ENCODE assay signal across 13 mouse cellular contexts in genomic region chr7:29461557-29461956, GRCm38 (mm10). TPM values are rescaled to one million over a fixed set of nuclear protein-coding genes. Genes with fewer than 3 reads are reported as not detected.
A peak's percentile ranks its signal among the peaks of the same experiment; 100 is the strongest.
DNase-seq lines count a peak whose midpoint lies in the region; ATAC-seq and TF ChIP-seq lines count a peak whose summit lies in the region.
"Had no signal": no experiment of that assay in that cellular context is flagged by ENCODE, and none has a peak within 500 bp of the region (broad histone marks: within the 10 kb centered on the region; RNA-seq: fewer than 3 reads in every experiment).

No protein-coding gene starts in this region.

- 59% methylated on average over 10 of the region's 10 CpGs for WGBS in kidney, adult 2 months
- WGBS in embryonic facial prominence, embryonic 15.5 days = 60% methylated on average over 10 of the region's 10 CpGs
- 24% methylated on average over 10 of the region's 10 CpGs for WGBS in heart, postnatal 0 days

- H3K27ac ChIP-seq in kidney, adult 2 months (ENCODE audit: insufficient read depth, low read depth, low read length) = 0 out of 2 replicates have a peak overlapping the region, but pooled peaks have one; percentile 19
- H3K27ac ChIP-seq in embryonic facial prominence, embryonic 15.5 days (replicated peaks) = peak overlapping the region; percentile 45; the same call in 1 of the 2 replicates
- 0 out of 2 replicates have a peak overlapping the region, but pooled peaks have one; percentile 7 for H3K27ac ChIP-seq in heart, postnatal 0 days (ENCODE audit: low read depth)

- no peak overlapping the region for H3K4me3 ChIP-seq in kidney, adult 2 months (ENCODE audit: insufficient read depth, low read depth, low read length)
- H3K4me3 ChIP-seq in embryonic facial prominence, embryonic 15.5 days (replicated peaks) = no peak overlapping the region
- H3K4me3 ChIP-seq in heart, postnatal 0 days (ENCODE audit: low read depth, low read length) = no peak overlapping the region

- DNase-seq in kidney, adult 2 months = no peak
- DNase-seq in kidney, adult 8-10 months = no peak
- DNase-seq in heart, postnatal 0 days (ENCODE audit: low spot score) = peak; percentile 83
- DNase-seq in lung, postnatal 14 days = peak; percentile 47
- DNase-seq in cerebellum, adult 9-11 months = no peak
- DNase-seq: gastrocnemius, postnatal 10 days; kidney, postnatal 10 days; left cerebral cortex, postnatal 4 days; thymus, adult 18-20 months had no signal

- H3K27me3 ChIP-seq in kidney, adult 2 months (replicated peaks; ENCODE audit: control insufficient read depth, insufficient read depth, low read length) = no peaks in the 10 kb centered on the region
- H3K27me3 ChIP-seq in embryonic facial prominence, embryonic 15.5 days = no peaks in the 10 kb centered on the region
- peaks cover 93% of the 10 kb centered on the region for H3K27me3 ChIP-seq in heart, postnatal 0 days (ENCODE audit: control insufficient read depth, insufficient read depth, low read length)

- H3K36me3 ChIP-seq in kidney, adult 2 months (ENCODE audit: control insufficient read depth, insufficient read depth, low read length) = no peaks in the 10 kb centered on the region
- no peaks in the 10 kb centered on the region for H3K36me3 ChIP-seq in embryonic facial prominence, embryonic 15.5 days
- no peaks in the 10 kb centered on the region for H3K36me3 ChIP-seq in heart, postnatal 0 days (replicated peaks; ENCODE audit: control insufficient read depth, insufficient read depth, low read length)

- no peak overlapping the region for H3K4me2 ChIP-seq in embryonic facial prominence, embryonic 15.5 days (replicated peaks)
- no peak overlapping the region for H3K4me2 ChIP-seq in heart, postnatal 0 days (ENCODE audit: low read depth, low read length)
- H3K4me2 ChIP-seq: midbrain, embryonic 11.5 days had no signal

- peaks cover 6% of the 10 kb centered on the region for H3K4me1 ChIP-seq in kidney, adult 2 months (ENCODE audit: control insufficient read depth, insufficient read depth, low read length)
- peaks cover 58% of the 10 kb centered on the region for H3K4me1 ChIP-seq in embryonic facial prominence, embryonic 15.5 days
- 0 out of 2 replicates have a peak, but pooled peaks cover 12% of the 10 kb centered on the region for H3K4me1 ChIP-seq in heart, postnatal 0 days (ENCODE audit: control insufficient read depth, insufficient read depth)

- TF ChIP-seq CTCF in kidney, adult 2 months (conservative IDR thresholded peaks at IDR 0.05; ENCODE audit: insufficient read depth, insufficient read length, low read depth, low read length) = no peak
- no peak for TF ChIP-seq CTCF in heart, postnatal 0 days (IDR thresholded peaks at IDR 0.05; ENCODE audit: low read depth)

- TF ChIP-seq EP300 in heart, postnatal 0 days (IDR thresholded peaks at IDR 0.05; ENCODE audit: low read depth) = no peak

- TF ChIP-seq POLR2A in kidney, adult 2 months (IDR thresholded peaks at IDR 0.05; ENCODE audit: low read depth, low read length) = no peak

- no peaks in the 10 kb centered on the region for H3K9me3 ChIP-seq in embryonic facial prominence, embryonic 15.5 days (replicated peaks)
- no peaks in the 10 kb centered on the region for H3K9me3 ChIP-seq in heart, postnatal 0 days (replicated peaks; ENCODE audit: control insufficient read depth, low read length)

- H3K9ac ChIP-seq in embryonic facial prominence, embryonic 15.5 days = no peak overlapping the region
- H3K9ac ChIP-seq in heart, postnatal 0 days (replicated peaks; ENCODE audit: low read depth, low read length) = no peak overlapping the region

- no peak for ATAC-seq in embryonic facial prominence, embryonic 15.5 days (ENCODE audit: insufficient number of reproducible peaks, low FRiP score, low TSS enrichment, low read depth)
- ATAC-seq in heart, postnatal 0 days (ENCODE audit: insufficient read depth, low read depth) = peak; percentile 86
- ATAC-seq in erythroblast, adult 5-6 weeks (replicated peaks; ENCODE audit: low FRiP score, poor library complexity, severe bottlenecking) = no peak
- ATAC-seq: activated CD4-positive, CD25-positive, alpha-beta regulatory T cell, adult 4 months had no signal

RNA-seq across cellular contexts. Expression of gene Sipa1l3, which starts 56.9 kb away (rescaled TPM):
- polyA plus RNA-seq in kidney, adult 2 months (2012; rRNA removed) = 44.6 and 51.0 TPM in 2 replicates
- polyA plus RNA-seq in embryonic facial prominence, embryonic 15.5 days (2015; fragmentation: Nextera tagmentation; extraction: Ambion mirVana) = 21.6 and 22.4 TPM in 2 replicates
- total RNA-seq in heart, postnatal 0 days (2014; rRNA removed; ENCODE audit: low replicate concordance) = 16.2 and 18.0 TPM in 2 replicates
- polyA plus RNA-seq in heart, postnatal 0 days (2015; fragmentation: Nextera tagmentation; extraction: Ambion mirVana) = 1.4 and 1.7 TPM in 2 replicates
- 2.9 and 5.4 TPM in 2 replicates for total RNA-seq in erythroblast, adult 5-6 weeks (2015; ENCODE audit: low replicate concordance)
- 1.1 and 5.2 TPM in 2 replicates for total RNA-seq in erythroblast, adult 5-6 weeks (2017; ENCODE audit: low replicate concordance)

Comparison
In these comparisons a context has a peak if more than half of its experiments do, and no peak if none do; other contexts are left out.
1. DNase-seq: peak in heart, postnatal 0 days (single experiment) and lung, postnatal 14 days (single experiment); none in kidney, adult 2 months (single experiment), kidney, adult 8-10 months (0 of 2) and cerebellum, adult 9-11 months (single experiment).
2. Peak in every context shown above with its lines, with median percentiles within 50 percentile points of each other: H3K27ac ChIP-seq.